Mouse (Mus musculus) T-cell, adult 66 days (primary cell): ENCODE results near the gene Dhx40. TPM values are rescaled to one million over a fixed set of nuclear protein-coding genes. Genes with fewer than 3 reads are reported as not detected.

Experiments used
- total RNA-seq, 2 experiments: library from RNA; stranded (reverse); gene quantifications; 3 replicates in 1 of 2; 4 replicates in 1 of 2; pipeline ENCODE4 v1.2.4; 2023

Dhx40 gene
- total RNA-seq: 10 to 100 TPM; 50.3 to 54.3 TPM

GRCm38 (mm10) chr11:86807505-86807989 is at the start of gene Dhx40:
Gene Dhx40, minus strand, starts transcription at chr11:86807746.

GRCm38 (mm10) chr11:86757480-86758371 is 49.8 kb downstream of the Dhx40 start, which contains the start of gene Cltc:
Gene Cltc, minus strand, starts transcription at chr11:86757565.

Other genes starting within 250 kb of the Dhx40 start
- gene Vmp1, start 123.9 kb downstream of the Dhx40 start, total RNA-seq: 10 to 100 TPM; 67.1 to 81.8 TPM
- gene Ptrh2, start 123.8 kb downstream of the Dhx40 start, total RNA-seq: 1 to 10 TPM; 5.1 to 5.5 TPM
- 100 to 1,000 TPM; 134 to 151 TPM for gene Cltc, start 50.2 kb downstream of the Dhx40 start, total RNA-seq
- gene Ypel2, start 186.0 kb upstream of the Dhx40 start, total RNA-seq: 1 to 10 TPM; 2.7 to 2.9 TPM